Mouse (Mus musculus) c-Kit-negative CD71-positive TER-119-positive erythroid progenitor cells, embryonic 14.5 days (primary cell): Measurements from ENCODE around the gene Npas3.

Experiments used
- DNase-seq: peaks from one replicate; pipeline ENCODE4 v3.0.0-alpha.2; 2013; ENCODE audit warnings: low read depth, low spot score

Gene Npas3

DNA sequence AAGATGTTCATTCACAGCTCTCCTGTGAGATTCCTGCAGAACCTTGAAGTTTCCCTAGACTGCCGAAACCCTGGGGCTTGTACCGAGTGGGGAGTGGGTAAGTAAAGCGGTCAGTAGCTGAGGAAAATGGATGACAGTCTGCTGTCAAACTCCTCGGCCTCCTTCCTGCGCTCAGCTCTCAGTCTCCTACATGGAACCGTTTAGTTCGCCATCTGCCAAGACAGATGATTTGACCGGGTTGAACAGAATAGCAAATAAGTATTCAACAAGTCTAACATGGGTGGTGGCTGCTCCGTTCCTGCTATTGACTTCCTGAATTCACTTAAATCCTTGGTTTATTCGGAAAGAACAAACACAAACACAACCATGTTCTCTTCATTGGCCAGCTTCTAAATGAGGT is 541.0 kb downstream of the Npas3 start:
- no peak for DNase-seq

DNA sequence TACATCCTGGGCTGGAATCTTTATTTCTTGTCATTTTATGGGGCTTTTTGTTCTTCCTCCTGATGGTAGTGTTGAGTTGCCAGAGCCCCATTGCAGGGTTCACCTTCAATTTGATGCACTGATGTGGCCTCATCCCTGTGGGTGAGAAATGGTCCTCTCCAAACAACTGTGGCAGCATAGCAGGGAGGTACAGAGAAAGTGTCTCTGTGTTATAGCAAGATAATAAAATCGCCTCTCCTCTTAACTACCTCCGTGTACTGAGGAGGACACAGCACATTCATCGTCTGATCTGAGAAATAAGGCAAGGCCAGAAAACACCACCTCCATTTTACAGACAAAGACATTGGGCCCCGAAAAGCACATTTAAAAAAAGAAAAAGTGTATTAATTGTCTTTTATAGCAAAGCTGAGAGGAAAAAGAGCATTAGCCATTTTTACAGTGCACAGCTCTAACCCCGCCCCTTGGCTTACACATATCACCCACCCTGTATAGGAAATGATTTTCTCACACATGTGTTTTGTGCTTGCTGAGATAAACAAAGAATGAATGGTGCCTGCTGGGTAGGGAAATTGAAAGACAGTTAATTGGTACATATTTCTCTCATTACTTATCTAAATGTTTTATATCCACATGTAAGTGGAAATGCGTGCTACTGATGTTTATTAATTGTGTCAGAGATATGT is 546.4 kb downstream of the Npas3 start:
- DNase-seq = no peak

DNA sequence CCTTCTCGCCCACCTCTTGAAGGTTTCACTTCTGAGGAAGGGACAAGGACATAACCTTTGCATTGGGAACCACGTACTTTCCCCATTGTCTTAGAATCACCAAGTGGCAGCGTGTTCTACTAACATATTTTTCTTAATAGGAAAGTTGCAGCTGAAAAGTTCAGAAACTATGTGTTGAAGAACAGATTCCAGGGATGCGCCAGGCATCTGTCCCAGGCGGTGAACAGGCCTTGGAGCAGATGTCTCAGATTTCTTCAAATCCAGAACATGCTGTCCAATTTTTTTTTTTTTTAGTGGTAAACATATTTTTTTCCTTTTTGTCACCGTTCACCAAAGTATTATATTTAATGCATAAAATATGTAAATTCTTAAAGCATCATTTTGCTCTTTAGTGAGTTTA is 553.4 kb downstream of the Npas3 start:
- no peak for DNase-seq

DNA sequence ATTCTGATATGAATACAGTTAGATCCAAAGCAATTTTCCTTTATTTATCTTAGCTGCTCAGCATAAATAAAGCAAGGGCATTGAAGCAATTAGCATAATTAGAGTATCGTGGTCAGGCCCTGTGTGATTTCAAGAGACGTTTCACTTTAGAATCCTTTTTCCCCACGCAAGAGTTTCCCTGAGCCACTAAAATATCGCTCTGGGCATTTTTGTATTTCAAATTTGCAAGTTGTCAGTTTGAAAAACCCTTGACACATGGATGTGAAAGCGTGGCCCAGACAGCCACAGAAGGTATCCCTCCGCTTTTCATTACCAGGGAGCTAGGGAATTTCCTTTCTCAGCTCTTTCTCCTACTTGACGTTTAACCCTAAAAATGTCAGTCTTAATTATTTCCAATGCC is 553.9 kb downstream of the Npas3 start:
- DNase-seq = no peak

DNA sequence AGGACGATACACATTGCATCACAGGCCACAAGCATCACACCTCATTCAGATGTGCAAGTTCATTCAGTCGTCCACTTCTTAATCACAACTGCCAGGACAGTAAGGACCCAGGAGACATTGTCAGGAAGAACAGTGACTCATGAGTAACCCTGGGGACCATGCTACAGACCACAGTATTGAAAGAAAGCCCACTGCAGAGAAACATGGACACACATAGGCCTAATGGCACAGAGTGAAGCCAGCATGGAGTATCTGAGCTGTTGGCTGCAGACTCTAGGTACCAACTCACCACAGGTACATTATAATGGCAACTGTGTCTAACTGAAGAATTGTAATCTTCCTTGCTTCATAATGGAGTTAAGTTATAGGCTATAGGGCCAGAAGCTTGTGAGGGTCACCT is 561.6 kb downstream of the Npas3 start:
- DNase-seq = no peak

DNA sequence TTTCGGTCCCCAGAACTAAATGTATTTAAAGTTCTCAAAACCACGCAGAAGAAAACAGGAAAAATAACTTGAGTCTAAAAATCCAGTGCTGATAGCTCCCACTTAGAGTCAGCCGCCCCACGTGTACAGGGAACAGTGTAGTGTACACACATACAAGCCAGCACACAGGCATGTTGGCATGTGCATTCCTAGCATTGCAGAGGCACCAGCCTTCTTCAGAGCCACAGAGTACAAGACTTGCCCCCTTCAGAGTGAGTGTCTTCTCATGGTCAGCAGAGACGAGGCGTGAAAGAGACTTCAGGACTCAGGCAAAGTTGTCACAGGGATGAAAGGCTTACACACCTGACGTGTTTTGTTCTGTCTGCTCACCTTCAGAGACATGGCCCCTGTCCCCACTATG is 565.8 kb downstream of the Npas3 start:
- no peak for DNase-seq

DNA sequence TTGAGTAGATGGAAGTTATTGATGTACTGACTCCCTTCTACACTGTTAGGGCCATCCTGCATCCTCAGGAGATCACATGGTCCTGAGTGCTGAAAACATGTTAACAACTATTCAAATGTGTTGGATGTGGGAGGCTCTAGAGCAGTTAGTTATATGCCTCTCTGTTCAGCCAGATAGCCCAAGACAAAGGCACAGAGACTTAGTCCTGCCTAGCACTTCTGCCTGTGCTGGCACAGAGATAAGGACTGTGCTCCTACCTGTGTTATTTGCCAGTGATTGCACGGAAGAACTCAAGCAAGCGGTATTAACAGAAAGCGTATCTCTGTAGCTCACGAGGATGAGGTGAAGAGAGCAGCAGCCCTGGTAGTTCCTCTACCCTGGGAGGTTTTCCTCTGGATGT is 571.5 kb downstream of the Npas3 start:
- no peak for DNase-seq

DNA sequence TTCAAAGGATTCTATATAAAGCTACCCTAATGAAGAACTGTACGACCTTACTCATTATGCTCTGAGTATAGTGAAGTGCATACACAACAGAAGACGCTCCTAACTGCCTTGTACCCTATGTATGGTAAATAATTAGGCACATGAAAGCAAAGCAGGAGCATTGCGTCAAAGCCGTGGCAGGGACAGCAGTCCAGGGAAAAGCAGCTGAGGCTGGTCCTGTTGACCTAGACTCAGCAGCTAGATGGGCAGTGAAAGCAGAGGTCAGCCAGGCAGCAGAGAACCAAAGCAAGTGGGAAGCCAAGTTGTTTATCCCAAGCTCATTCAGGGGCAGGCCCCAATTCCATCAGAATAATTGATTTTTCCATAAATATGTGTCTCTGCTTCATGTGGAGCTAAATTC is 574.4 kb downstream of the Npas3 start:
- no peak for DNase-seq

DNA sequence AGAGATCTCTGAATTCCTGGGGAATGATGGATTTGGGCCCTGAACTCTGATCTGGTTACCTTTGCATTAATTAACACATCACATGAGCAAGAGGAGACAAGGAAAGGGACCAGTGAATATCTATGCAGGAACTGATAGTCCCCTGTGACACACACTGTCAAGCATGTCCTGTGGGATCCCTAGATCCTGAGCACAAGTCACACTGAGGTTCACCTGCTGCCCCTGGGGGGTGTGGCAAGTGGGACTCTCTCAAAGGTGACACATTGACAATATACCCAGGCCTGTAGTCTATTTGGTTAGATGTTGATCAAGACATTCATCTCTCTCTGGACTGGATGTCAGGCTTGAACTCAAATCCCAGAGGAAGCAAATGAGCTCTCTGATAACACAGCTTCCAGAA is 576.8 kb downstream of the Npas3 start:
- DNase-seq = no peak

DNA sequence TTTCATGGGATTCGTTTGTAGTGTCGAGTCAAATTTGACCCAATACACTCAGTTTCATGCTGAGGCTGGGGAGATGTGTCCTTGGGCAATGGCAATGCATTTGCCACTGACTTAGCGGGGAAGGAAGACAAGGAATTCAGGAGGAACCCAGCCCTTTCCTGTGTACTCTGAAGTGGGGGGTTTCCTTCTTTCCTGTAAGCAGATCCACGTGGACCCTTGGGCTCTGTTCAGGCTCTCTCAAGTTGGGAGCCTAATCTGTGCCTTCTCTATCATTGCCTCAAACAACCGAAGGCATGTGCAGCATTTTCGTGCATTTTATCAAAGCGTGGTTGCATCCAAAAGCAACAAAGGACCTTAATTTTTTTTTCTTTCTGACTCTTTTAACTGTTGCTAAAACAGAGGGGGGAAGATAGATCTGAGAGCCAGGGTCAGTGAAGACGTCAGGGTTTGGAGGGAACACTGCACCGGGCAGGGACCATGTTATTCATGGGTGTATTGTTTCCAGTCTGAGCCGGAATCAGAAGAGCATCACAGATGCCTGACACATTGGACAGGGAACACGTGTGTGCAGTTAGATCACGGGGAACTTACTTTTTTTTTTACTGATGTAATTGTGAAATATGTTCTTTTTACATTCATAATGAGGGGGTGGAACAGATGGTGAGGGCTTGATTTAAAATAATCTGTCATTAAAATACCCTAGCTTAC is 577.6 kb downstream of the Npas3 start:
- no peak for DNase-seq

DNA sequence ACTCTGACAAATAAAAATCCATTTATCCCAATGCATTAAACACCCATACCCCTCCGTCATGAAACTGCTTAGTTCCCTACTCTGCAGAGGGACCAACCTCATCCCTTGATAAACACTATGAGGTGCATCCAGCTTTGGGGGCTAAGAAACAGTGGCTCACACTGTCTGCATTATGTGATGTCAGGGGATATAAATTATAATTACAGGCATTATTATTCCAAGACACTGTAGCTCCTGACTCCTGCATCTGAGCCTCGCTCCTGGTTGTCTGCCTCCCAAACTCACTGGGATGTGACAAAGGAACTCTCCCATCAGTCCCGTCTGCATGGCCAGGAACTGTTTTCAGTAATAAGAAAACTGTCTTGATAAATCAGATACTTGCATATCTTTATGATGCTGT is 578.3 kb downstream of the Npas3 start:
- no peak for DNase-seq

DNA sequence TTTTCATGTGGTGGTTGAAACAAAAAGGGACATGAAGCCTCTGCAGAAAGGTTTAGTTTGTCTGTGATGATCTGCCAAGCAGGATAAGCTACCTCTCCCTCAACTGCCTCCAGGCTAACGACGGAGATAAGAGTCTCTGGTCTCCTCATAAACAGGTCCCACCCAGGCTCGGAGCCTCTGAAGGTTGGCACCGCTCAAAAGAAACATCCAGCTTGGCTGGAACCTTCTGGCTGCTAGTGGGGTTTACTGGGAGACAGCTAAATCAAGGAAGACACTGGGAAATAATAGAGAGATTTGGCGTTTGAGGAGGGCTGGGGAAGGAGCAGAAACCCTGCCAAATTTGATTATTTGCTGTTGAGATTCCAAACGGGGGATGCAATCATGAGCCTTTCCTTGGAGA is 584.1 kb downstream of the Npas3 start:
- peak; percentile 67 for DNase-seq

DNA sequence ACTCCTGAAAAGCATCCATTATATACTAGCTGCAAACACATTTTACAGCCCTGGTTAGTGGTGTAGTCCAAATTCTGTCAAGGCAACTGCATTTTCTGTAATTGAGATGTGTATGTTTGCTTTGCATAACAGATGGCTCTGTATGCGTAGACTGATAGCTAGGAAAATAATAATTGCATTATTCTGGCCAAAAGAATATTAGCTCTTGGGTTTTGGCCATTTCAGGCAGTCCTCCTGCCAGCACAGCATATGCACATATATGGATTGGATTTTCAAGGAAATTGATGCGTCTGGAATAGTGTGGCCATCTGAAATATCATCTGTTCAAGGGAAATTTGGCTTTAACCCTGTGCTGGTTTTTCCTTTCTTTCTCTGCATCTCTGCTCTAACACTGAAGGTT is 584.9 kb downstream of the Npas3 start:
- DNase-seq = no peak

DNA sequence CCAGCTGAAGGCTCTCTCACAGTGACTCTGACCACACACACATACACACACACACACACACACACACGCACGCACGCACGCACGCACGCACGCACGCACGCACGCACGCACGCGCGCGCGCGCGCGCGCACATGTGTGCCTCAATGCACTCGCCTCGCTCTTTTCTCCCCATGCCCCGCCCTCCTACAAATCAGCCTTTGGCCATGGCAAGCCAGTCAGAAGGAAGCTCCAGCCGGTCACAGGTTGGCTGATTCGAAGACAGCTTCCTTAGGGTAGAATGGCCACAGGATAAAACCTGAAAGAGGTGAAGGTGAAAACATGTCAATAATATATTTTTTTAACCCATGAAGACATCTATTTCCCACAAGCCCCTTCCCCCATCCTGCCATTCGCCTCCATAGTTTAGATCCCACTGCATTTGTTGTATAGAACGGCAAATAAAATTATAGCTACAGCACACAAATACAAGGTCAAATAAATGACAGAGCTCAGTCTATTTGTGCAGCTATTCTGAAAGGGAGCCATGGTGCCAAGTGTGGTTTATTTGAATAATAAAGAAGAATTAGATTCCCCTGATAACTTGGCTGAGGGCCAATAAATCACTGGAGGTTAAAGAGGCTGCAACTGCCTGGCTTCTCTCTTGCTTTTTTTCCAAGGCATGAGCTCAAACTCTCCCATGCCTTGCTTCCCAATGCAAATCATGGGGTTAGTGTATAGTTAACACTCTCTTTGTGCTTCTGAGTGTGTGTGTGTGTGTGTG is 587.7 kb downstream of the Npas3 start:
- DNase-seq = peak; percentile 34

DNA sequence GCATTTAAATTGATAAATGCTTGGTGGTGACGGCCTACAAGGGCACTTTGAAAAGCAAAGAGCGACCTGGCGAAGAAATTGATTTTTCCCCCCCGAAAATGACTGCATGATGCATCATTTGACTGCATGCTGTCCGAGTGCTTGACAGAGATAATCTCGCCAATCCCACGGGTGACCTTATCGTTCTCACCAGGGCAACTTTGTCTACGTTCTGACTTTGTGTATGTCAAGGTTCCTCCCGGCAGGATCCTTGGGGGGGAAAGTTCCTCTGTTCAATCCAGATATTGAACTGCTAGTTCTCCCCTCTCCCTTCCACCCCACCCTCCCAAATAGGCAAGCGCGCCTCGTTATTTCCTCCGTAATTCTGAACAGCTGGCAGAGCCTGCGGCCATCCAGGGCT is 588.9 kb downstream of the Npas3 start:
- peak; percentile 58 for DNase-seq

DNA sequence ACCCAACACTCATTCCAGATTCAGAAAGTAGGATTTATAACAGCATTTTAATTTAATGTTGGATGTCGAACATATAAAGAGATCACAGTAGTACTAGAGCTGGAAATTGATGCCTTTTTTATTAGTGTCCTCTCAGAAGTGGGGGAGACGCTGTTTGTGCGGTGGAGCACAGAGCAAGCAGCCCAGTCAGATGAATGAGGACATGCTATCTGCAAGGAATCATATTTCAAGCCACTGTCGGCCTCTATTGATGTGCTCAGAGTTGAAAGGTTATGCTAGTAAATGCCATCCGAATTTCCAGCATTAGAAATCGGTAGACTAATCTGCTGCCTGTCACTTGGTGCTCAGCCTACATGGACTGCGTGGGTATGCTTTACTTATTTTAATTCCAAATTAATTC is 590.1 kb downstream of the Npas3 start:
- DNase-seq = no peak

DNA sequence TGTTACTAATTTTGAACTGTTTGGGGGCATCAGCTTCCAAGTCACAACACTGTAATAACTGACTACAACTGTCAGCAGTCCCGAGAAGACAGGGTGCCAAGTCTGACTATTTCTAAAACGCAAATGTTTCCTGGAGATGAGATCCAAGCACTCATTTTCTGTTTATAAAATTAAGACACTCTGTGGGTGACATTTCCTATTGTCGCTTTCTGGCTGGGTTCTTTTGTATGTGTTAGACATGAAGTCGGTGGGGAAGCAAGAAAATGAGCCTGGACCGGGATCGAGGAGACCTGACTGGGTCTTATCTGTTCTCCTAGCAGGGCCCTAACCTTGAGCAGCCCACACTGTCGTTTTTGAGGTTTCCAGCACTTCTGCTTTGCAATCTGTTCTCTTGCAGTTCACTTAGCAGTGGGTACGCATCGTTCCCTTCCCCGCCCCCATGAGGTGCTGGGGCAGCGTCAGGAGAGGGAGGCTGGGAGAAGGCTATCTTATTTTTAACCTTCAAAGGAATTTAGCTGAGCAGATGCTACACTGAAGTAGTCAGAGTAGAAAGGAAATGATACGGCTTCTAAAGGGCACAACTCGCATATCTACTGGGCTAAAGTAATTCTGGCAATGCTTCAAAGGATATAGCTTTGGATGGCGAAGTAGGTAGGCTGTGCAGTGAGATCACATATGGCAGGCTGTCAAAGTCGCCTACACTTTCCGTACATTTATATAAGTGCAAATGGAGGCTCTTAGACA is 593.6 kb downstream of the Npas3 start:
- no peak for DNase-seq

DNA sequence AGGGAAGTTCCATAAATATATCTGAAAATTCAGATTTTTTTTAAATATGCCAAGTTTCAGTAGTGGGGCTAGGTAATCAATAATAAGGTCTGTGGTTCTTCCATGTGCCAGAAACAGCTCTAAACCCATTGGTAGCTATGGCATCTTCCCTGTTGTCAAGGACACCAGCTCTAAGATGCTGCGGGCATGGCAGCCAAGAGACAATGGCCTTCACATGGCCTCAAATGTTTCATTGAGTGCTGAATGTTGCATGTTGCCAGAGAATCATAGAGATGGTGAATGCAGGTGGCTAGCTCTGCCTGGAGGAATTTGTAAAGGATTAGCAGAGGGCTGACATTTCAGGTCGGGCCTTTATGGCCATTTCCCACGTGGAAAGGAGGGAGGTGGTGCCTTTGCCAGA is 595.1 kb downstream of the Npas3 start:
- DNase-seq = no peak

DNA sequence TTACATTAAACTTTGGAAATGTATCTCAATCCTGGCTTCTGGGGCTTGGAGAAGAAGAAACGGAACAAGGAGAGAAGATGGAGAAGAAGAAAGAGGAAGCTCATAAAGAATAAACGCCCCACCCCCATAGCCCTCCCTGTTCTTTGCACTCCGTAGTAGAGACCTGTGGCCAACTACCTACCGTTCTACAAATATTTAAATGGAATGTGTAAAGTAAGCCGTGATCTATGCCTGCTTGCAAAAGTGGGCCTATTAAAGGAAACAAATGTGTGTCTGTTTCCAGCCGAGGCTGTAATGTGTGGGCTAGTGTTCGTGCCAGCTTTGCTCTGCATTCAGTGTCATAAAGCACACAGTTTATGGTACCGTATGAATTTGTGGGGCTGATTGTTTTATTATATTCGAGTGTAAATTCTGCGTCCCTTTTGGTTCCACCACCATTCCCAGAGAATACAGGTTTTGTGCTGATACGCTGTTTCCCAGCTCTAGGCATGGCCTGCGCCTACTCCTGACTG is 597.7 kb downstream of the Npas3 start:
- DNase-seq = no peak

DNA sequence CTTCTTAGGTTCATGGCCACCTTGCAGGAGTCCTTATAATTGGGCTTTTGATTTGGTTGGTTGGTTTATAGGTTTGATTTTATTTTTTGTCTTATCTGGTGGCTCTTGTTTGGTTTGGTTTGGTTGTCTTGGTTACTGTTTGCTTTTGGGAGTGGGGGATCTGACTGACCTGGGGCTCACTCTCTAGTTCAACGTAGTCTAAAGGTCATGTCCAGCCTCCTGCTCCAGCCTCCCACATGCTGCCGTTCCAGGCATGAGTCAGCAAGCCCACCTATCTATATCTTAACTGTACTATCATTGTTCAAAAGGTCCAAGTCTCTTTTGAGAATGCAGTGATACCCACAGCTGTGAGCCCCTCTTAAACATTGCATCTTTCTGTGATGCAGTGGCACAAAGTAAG is 600.8 kb downstream of the Npas3 start:
- DNase-seq = no peak

DNA sequence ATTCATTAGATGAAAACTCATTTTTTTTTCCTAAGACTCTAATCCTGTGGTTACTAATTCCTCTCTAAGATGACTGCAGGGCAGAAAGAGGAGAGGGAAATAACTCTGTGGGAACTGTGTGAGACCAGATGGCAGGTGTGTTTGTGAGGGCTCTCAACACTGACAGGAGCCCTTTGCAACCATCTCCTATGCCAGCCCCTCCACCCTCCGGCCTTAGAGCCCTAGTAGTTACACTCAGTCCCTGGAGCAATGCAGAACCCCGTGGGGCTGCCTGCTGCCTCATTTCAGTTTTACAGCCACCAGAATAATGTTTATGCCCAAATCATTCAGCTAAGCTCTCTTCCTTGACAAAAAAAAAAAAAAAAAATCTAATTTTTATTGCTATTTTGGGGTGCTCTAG is 604.0 kb downstream of the Npas3 start:
- DNase-seq = no peak

DNA sequence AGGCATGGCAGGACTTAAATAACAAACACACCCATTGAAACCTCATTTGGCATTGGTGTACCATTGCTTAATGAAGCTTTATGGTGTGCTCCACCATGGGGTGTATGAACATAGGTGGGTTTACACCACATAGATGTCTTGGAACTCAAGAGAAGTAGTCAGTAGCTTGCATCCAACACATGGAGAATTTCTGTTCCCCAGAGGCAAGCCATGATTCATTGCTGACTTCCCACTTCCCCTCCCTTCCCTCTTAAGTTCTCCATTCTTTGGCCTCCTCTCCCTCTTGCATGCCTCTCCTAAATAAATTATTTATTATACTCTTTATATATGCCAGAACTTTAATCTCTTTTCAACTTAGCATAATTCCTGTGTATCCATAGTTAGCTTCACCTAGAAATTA is 611.7 kb downstream of the Npas3 start:
- no peak for DNase-seq
